ENCODE assay signal across 8 mouse cellular contexts in the genomic region with DNA sequence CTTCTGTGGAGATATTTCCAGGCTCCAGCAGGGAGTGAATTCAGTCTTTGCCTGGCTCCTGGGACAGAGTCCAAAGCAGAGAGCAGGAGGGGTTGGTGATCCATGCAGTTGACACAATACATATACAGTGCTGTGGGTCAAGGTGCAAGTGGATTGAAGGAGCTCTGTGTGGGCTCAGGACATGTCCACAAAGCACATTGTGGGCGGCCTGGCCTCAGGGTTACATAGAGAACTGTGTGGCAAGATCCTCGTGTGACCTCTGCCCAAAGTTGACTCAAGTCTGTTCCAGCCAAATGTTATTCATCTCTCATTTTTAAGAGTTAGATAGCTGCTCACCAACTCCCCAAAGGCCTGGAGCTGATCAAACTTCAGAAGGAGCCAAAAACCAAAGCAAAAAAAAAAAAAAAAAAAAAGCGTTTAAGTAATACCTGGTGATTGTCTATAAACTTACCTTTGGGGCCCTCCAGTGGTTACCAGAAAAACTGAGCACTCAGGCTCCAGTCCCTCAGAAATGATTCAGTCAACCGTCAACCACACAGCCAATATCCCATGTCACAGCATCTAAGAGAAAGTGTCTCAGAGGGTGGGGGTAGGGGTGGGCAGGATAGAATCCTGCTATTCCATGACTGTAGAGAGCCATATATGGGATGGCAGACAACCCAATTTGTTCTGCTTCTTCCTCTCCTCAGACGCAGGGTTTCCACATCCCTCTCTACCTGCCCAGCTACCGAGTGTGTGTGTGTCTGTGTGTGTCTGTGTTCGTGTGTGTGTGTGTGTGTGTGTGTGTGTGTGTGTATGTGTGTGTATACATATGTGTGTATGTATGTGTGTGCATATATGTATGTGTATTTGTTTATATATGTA.
A peak's percentile ranks its signal among the peaks of the same experiment; 100 is the strongest.
DNase-seq lines count a peak whose midpoint lies in the region; ATAC-seq lines count a peak whose summit lies in the region.

No protein-coding gene starts in this region.

- no peaks in the 10 kb centered on the region for H3K9me3 ChIP-seq in forebrain, embryonic 13.5 days (replicated peaks)
- H3K9me3 ChIP-seq in forebrain, embryonic 11.5 days (ENCODE audit: control insufficient read depth, low read length): no peaks in the 10 kb centered on the region
- H3K9me3 ChIP-seq in midbrain, embryonic 11.5 days (ENCODE audit: control insufficient read depth, low read length): no peaks in the 10 kb centered on the region
- no peaks in the 10 kb centered on the region for H3K9me3 ChIP-seq in midbrain, embryonic 10.5 days (replicated peaks)
- H3K9me3 ChIP-seq in kidney, embryonic 14.5 days (ENCODE audit: control insufficient read depth, low read length): no peaks in the 10 kb centered on the region

- H3K9ac ChIP-seq in forebrain, embryonic 13.5 days: no peak overlapping the region
- H3K9ac ChIP-seq in forebrain, embryonic 11.5 days (ENCODE audit: low read length): no peak overlapping the region
- H3K9ac ChIP-seq in midbrain, embryonic 11.5 days (ENCODE audit: low read length): no peak overlapping the region
- H3K9ac ChIP-seq in kidney, embryonic 14.5 days (ENCODE audit: low read depth, low read length): no peak overlapping the region

- 66% methylated on average over 7 of the region's 7 CpGs for WGBS in forebrain, embryonic 13.5 days
- 67% methylated on average over 7 of the region's 7 CpGs for WGBS in forebrain, embryonic 11.5 days
- WGBS in midbrain, embryonic 11.5 days: 66% methylated on average over 7 of the region's 7 CpGs
- 73% methylated on average over 7 of the region's 7 CpGs for whole genome bisulfite sequencing in midbrain, embryonic 10.5 days
- 63% methylated on average over 7 of the region's 7 CpGs for WGBS in kidney, embryonic 14.5 days

- no peak overlapping the region for H3K27ac ChIP-seq in forebrain, embryonic 13.5 days
- H3K27ac ChIP-seq in forebrain, embryonic 11.5 days (ENCODE audit: low read depth, low read length): no peak overlapping the region
- H3K27ac ChIP-seq in midbrain, embryonic 11.5 days (ENCODE audit: low read depth, low read length): no peak overlapping the region
- no peak overlapping the region for H3K27ac ChIP-seq in midbrain, embryonic 10.5 days (replicated peaks)
- H3K27ac ChIP-seq in kidney, embryonic 14.5 days (ENCODE audit: low read depth, low read length): no peak overlapping the region

- DNase-seq in forebrain, embryonic 11.5 days (ENCODE audit: low spot score): no peak
- no peak for DNase-seq in midbrain, embryonic 11.5 days (ENCODE audit: low spot score, missing footprints)
- DNase-seq in midbrain, embryonic 10.5 days (ENCODE audit: low spot score): no peak
- DNase-seq in yolk sac, embryonic 10.5 days (ENCODE audit: low spot score): peak; percentile 13
- DNase-seq in frontal cortex, postnatal 36 days (ENCODE audit: low spot score in 2 of 2): no peak

- H3K4me3 ChIP-seq in forebrain, embryonic 13.5 days: no peak overlapping the region
- H3K4me3 ChIP-seq in forebrain, embryonic 11.5 days (ENCODE audit: low read depth, low read length): no peak overlapping the region
- no peak overlapping the region for H3K4me3 ChIP-seq in midbrain, embryonic 11.5 days (ENCODE audit: low read depth, low read length)
- no peak overlapping the region for H3K4me3 ChIP-seq in midbrain, embryonic 10.5 days
- H3K4me3 ChIP-seq in kidney, embryonic 14.5 days (ENCODE audit: low read length): no peak overlapping the region

- no peaks in the 10 kb centered on the region for H3K27me3 ChIP-seq in forebrain, embryonic 13.5 days
- H3K27me3 ChIP-seq in forebrain, embryonic 11.5 days (ENCODE audit: control insufficient read depth, insufficient read depth, low read length): no peaks in the 10 kb centered on the region
- no peaks in the 10 kb centered on the region for H3K27me3 ChIP-seq in midbrain, embryonic 11.5 days (ENCODE audit: control insufficient read depth, insufficient read depth, low read length)
- no peaks in the 10 kb centered on the region for H3K27me3 ChIP-seq in midbrain, embryonic 10.5 days (ENCODE audit: low read depth, poor library complexity, severe bottlenecking)
- no peaks in the 10 kb centered on the region for H3K27me3 ChIP-seq in kidney, embryonic 14.5 days (ENCODE audit: control insufficient read depth, insufficient read depth, low read length)

- peak; percentile 52; the same call in 1 of the 2 replicates for ATAC-seq in forebrain, embryonic 13.5 days
- ATAC-seq in forebrain, embryonic 11.5 days (replicated peaks; ENCODE audit: low FRiP score): no peak
- ATAC-seq in midbrain, embryonic 11.5 days (ENCODE audit: low FRiP score): peak; percentile 30; the same call in 1 of the 2 replicates
- peak; percentile 56 for ATAC-seq in kidney, embryonic 14.5 days (ENCODE audit: low FRiP score, low TSS enrichment)
- no peak for ATAC-seq in activated CD4-positive, CD25-positive, alpha-beta regulatory T cell, adult 4 months

- H3K4me1 ChIP-seq in forebrain, embryonic 13.5 days: no peaks in the 10 kb centered on the region
- no peaks in the 10 kb centered on the region for H3K4me1 ChIP-seq in forebrain, embryonic 11.5 days (replicated peaks; ENCODE audit: control insufficient read depth, insufficient read depth, low read length)
- H3K4me1 ChIP-seq in midbrain, embryonic 11.5 days (ENCODE audit: control insufficient read depth, insufficient read depth, low read length): no peaks in the 10 kb centered on the region
- no peaks in the 10 kb centered on the region for H3K4me1 ChIP-seq in midbrain, embryonic 10.5 days
- H3K4me1 ChIP-seq in kidney, embryonic 14.5 days (ENCODE audit: control insufficient read depth, insufficient read depth, low read length): no peaks in the 10 kb centered on the region

- H3K4me2 ChIP-seq in forebrain, embryonic 13.5 days: no peak overlapping the region
- no peak overlapping the region for H3K4me2 ChIP-seq in forebrain, embryonic 11.5 days (ENCODE audit: low read depth, low read length, severe bottlenecking)
- no peak overlapping the region for H3K4me2 ChIP-seq in midbrain, embryonic 11.5 days
- no peak overlapping the region for H3K4me2 ChIP-seq in kidney, embryonic 14.5 days (replicated peaks; ENCODE audit: low read depth, low read length)

- no peaks in the 10 kb centered on the region for H3K36me3 ChIP-seq in forebrain, embryonic 13.5 days (ENCODE audit: poor library complexity, severe bottlenecking)
- no peaks in the 10 kb centered on the region for H3K36me3 ChIP-seq in forebrain, embryonic 11.5 days (ENCODE audit: control insufficient read depth, insufficient read depth, low read length)
- H3K36me3 ChIP-seq in midbrain, embryonic 11.5 days (ENCODE audit: control insufficient read depth, insufficient read depth, low read length): no peaks in the 10 kb centered on the region
- H3K36me3 ChIP-seq in midbrain, embryonic 10.5 days: no peaks in the 10 kb centered on the region
- no peaks in the 10 kb centered on the region for H3K36me3 ChIP-seq in kidney, embryonic 14.5 days (ENCODE audit: control insufficient read depth, insufficient read depth, low read length)

Comparison
In these comparisons a context has a peak if more than half of its experiments do, and no peak if none do; other contexts are left out.
1. ATAC-seq: peak in forebrain, embryonic 13.5 days (single experiment), midbrain, embryonic 11.5 days (single experiment) and kidney, embryonic 14.5 days (single experiment); none in forebrain, embryonic 11.5 days (single experiment) and activated CD4-positive, CD25-positive, alpha-beta regulatory T cell, adult 4 months (single experiment).